9 mouse cellular contexts compared by ENCODE assay signal in the genomic region with DNA sequence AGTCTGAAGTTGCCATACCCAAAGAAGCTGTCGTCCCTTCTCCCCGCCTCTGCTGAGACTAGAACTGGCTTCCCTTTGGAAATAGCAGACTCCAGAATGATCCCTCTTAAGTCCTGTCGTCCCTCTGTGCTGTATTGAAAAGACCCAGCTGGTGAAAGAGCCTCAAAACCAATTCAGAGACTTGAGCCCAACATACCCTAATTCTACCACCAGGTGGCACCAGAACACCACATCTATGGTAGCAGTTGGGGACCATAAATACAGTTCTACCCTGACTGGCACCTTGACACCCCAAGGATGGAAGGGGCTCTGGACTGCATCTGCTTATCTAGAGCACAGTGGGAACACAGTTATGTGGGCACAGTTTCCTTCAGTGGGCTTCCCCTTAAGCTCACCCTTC. TPM values are rescaled to one million over a fixed set of nuclear protein-coding genes. Genes with fewer than 3 reads are reported as not detected.
DNase-seq lines count a peak whose midpoint lies in the region; ATAC-seq lines count a peak whose summit lies in the region.
"Had no signal": no experiment of that assay in that cellular context is flagged by ENCODE, and none has a peak within 500 bp of the region (broad histone marks: within the 10 kb centered on the region; RNA-seq: fewer than 3 reads in every experiment).

No protein-coding gene starts in this region.

- DNase-seq in ovary, postnatal 10 days (ENCODE audit: low spot score), result peak; percentile 38
- no peak for DNase-seq in ovary, adult 18-20 months (ENCODE audit: low spot score)
- DNase-seq in cerebellum, postnatal 10 days, result peak; percentile 85 to 91
- peak; percentile 70 to 83 for DNase-seq in frontal cortex, postnatal 25 days (ENCODE audit: low spot score in 2 of 2)
- DNase-seq in kidney, adult 11 months, result peak; percentile 45
- peak; percentile 69 to 76 for DNase-seq in left cerebral cortex, postnatal 36 days (ENCODE audit: low spot score in 2 of 2)
- peak; percentile 82 for DNase-seq in splenic B cell, adult 2 months (ENCODE audit: low read depth, low spot score)

- H3K36me3 ChIP-seq in midbrain, embryonic 16.5 days (ENCODE audit: control insufficient read depth, insufficient read depth, low read length), result peaks cover 11% of the 10 kb centered on the region
- H3K36me3 ChIP-seq in splenic B cell, adult 2 months (ENCODE audit: control insufficient read depth, insufficient read depth, low read length, poor library complexity, severe bottlenecking), result no peaks in the 10 kb centered on the region
- H3K36me3 ChIP-seq: embryonic facial prominence, embryonic 15.5 days had no signal

- no peak overlapping the region for H3K4me3 ChIP-seq in midbrain, embryonic 16.5 days (ENCODE audit: low read depth, low read length)
- H3K4me3 ChIP-seq: embryonic facial prominence, embryonic 15.5 days had no signal

- ATAC-seq in midbrain, embryonic 16.5 days, result peak; percentile 67

- no peak overlapping the region for H3K4me2 ChIP-seq in midbrain, embryonic 16.5 days (ENCODE audit: low read length)
- H3K4me2 ChIP-seq: embryonic facial prominence, embryonic 15.5 days had no signal

- H3K27me3 ChIP-seq in midbrain, embryonic 16.5 days (ENCODE audit: control insufficient read depth, insufficient read depth, low read depth, low read length), result peaks cover under 1% of the 10 kb centered on the region; the same call in 1 of the 2 replicates
- H3K27me3 ChIP-seq in splenic B cell, adult 2 months (ENCODE audit: control insufficient read depth, insufficient read depth, low read length, poor library complexity, severe bottlenecking), result no peaks in the 10 kb centered on the region

- intact Hi-C loops in left cerebral cortex, postnatal 36 days (cut with DNase I), result loop anchor here (1.0 kb wide), 1 partner anchor 37 kb away; no protein-coding TSS in a partner anchor

- H3K27ac ChIP-seq in midbrain, embryonic 16.5 days (ENCODE audit: low read length), result no peak overlapping the region
- H3K27ac ChIP-seq: embryonic facial prominence, embryonic 15.5 days had no signal

- no peaks in the 10 kb centered on the region for H3K9me3 ChIP-seq in midbrain, embryonic 16.5 days (replicated peaks; ENCODE audit: control insufficient read depth, low read length, poor library complexity, severe bottlenecking)
- H3K9me3 ChIP-seq: embryonic facial prominence, embryonic 15.5 days had no signal

- 6% methylated on average over 3 of the region's 3 CpGs for WGBS in midbrain, embryonic 16.5 days

- peaks cover under 1% of the 10 kb centered on the region; the same call in 1 of the 2 replicates for H3K4me1 ChIP-seq in midbrain, embryonic 16.5 days (ENCODE audit: control insufficient read depth, insufficient read depth, low read length)
- H3K4me1 ChIP-seq: embryonic facial prominence, embryonic 15.5 days had no signal

- H3K9ac ChIP-seq in midbrain, embryonic 16.5 days (ENCODE audit: low read depth, low read length), result no peak overlapping the region
- H3K9ac ChIP-seq: embryonic facial prominence, embryonic 15.5 days had no signal

RNA-seq across cellular contexts. Expression of gene Lrrc10b, which starts 7.6 kb away (rescaled TPM):
- 10 to 100 TPM; 16.3 to 21.2 TPM for total RNA-seq in left cerebral cortex, postnatal 36 days (2021)
- 1.9 and 2.0 TPM in 2 replicates for polyA plus RNA-seq in midbrain, embryonic 16.5 days (2015; fragmentation: Nextera tagmentation; extraction: Ambion mirVana)

RNA-seq across cellular contexts. Expression of gene Ppp1r32, which starts 33.0 kb away (rescaled TPM):
- total RNA-seq in left cerebral cortex, postnatal 36 days (2021), result 1 to 10 TPM in 1 of 2 experiments, under 1 TPM in 1; 0.86 to 1.2 TPM
- polyA plus RNA-seq in midbrain, embryonic 16.5 days (2015; fragmentation: Nextera tagmentation; extraction: Ambion mirVana), result 3.6 and 5.9 TPM in 2 replicates
